Mouse (Mus musculus) midbrain, embryonic 11.5 days (tissue): ENCODE measurements at regions not wholly inside any gene's neighbourhood (a gene's known extent, or its start where the extent isn't known, plus 50 kb on each side); places are given as distances from the start of the nearest gene placed in this dataset.

Experiments used
- ATAC-seq: fragments of 200-750 bp; cut with Nextera tagmentation; 2 replicates; pipeline ENCODE4 v1.8.0; 2017; ENCODE audit warnings: moderate TSS enrichment, moderate library complexity; ENCODE audit not compliant: low FRiP score
- DNase-seq: peaks from one replicate; pipeline ENCODE4 v3.0.0; 2015; ENCODE audit warnings: low spot score; ENCODE audit errors: missing footprints
- H3K27ac ChIP-seq: fragments of 300-500 bp; sonication (generic); 2 replicates; pipeline ENCODE4 v1.5.1; 2014; ENCODE audit warnings: low read depth, low read length
- H3K27me3 ChIP-seq: fragments of 300-500 bp; sonication (generic); 2 replicates; pipeline ENCODE4 v1.6.1; 2014; ENCODE audit warnings: mild to moderate bottlenecking, low read length, moderate library complexity, mixed read lengths; ENCODE audit not compliant: control insufficient read depth, insufficient read depth
- H3K36me3 ChIP-seq: fragments of 300-500 bp; sonication (generic); 2 replicates; pipeline ENCODE4 v1.6.1; 2014; ENCODE audit warnings: mild to moderate bottlenecking, low read length, moderate library complexity, mixed read lengths; ENCODE audit not compliant: control insufficient read depth, insufficient read depth
- H3K4me1 ChIP-seq: fragments of 300-500 bp; sonication (generic); 2 replicates; pipeline ENCODE4 v1.6.1; 2014; ENCODE audit warnings: low read length; ENCODE audit not compliant: control insufficient read depth, insufficient read depth
- H3K4me2 ChIP-seq: fragments of 300-500 bp; sonication (generic); 2 replicates; pipeline ENCODE4 v1.6.1; 2014; ENCODE audit warnings: mild to moderate bottlenecking, moderate library complexity
- H3K4me3 ChIP-seq: fragments of 300-500 bp; sonication (generic); 2 replicates; pipeline ENCODE4 v1.5.1; 2014; ENCODE audit warnings: low read depth, low read length
- H3K9ac ChIP-seq: fragments of 300-500 bp; sonication (generic); 2 replicates; pipeline ENCODE4 v1.6.1; 2014; ENCODE audit warnings: low read length
- H3K9me3 ChIP-seq: fragments of 300-500 bp; sonication (generic); 2 replicates; pipeline ENCODE4 v1.6.1; 2016; ENCODE audit warnings: low read length; ENCODE audit not compliant: control insufficient read depth
- WGBS: fragments of 180-500 bp; shearing (Covaris S2); extraction: QIAGEN DNeasy Blood & Tissue Kit; methylation state at CpG from one replicate; pipeline ENCODE4 v1.1.7; 2014; 5-methylcytosine and 5-hydroxymethylcytosine counted together

GRCm38 (mm10) chr12:95424739-95425138 lies 267.3 kb upstream of the Flrt2 start:
- Histone ChIP-seq H3K27ac (no peak overlapping the region), H3K27me3 (no peaks in the 10 kb centered on the region), H3K9ac (no peak overlapping the region), H3K4me1 (no peaks in the 10 kb centered on the region), H3K4me3 (no peak overlapping the region), H3K36me3 (no peaks in the 10 kb centered on the region), H3K9me3 (no peaks in the 10 kb centered on the region), H3K4me2 (no peak overlapping the region)
- 90% methylated on average over 2 of the region's 2 CpGs for WGBS
- ATAC-seq (no peak), DNase-seq (no peak)

GRCm38 (mm10) chr12:95437226-95437625 lies 254.8 kb upstream of the Flrt2 start:
- Histone ChIP-seq H3K4me3 (no peak overlapping the region), H3K4me1 (no peaks in the 10 kb centered on the region), H3K36me3 (no peaks in the 10 kb centered on the region), H3K4me2 (no peak overlapping the region), H3K27me3 (no peaks in the 10 kb centered on the region), H3K27ac (no peak overlapping the region), H3K9ac (no peak overlapping the region), H3K9me3 (no peaks in the 10 kb centered on the region)
- no peak for DNase-seq
- WGBS: 67% methylated on average over 2 of the region's 2 CpGs
- ATAC-seq: no peak

GRCm38 (mm10) chr12:95457480-95457879 lies 234.5 kb upstream of the Flrt2 start:
- no peak for ATAC-seq
- no peaks in the 10 kb centered on the region for H3K36me3 ChIP-seq
- WGBS: 96% methylated on average over 4 of the region's 4 CpGs

GRCm38 (mm10) chr12:95466502-95467490 lies 225.2 kb upstream of the Flrt2 start:
- H3K4me1 ChIP-seq: no peaks in the 10 kb centered on the region
- DNase-seq: no peak
- 63% methylated on average over 12 of the region's 12 CpGs for WGBS
- H3K27me3 ChIP-seq: no peaks in the 10 kb centered on the region
- H3K4me2 ChIP-seq: no peak overlapping the region
- ATAC-seq: no peak
- H3K9ac ChIP-seq: no peak overlapping the region
- H3K9me3 ChIP-seq: no peaks in the 10 kb centered on the region
- no peak overlapping the region for H3K27ac ChIP-seq
- H3K4me3 ChIP-seq: no peak overlapping the region
- H3K36me3 ChIP-seq: no peaks in the 10 kb centered on the region

More at GRCm38 (mm10) chr12:95457480-95457879, 234.5 kb upstream of the Flrt2 start:
- H3K27me3 ChIP-seq: no peaks in the 10 kb centered on the region
- no peak overlapping the region for H3K4me2 ChIP-seq
- DNase-seq: no peak
- no peaks in the 10 kb centered on the region for H3K4me1 ChIP-seq
- H3K27ac ChIP-seq: no peak overlapping the region
- H3K9ac ChIP-seq: no peak overlapping the region
- H3K4me3 ChIP-seq: no peak overlapping the region
- H3K9me3 ChIP-seq: no peaks in the 10 kb centered on the region

- no peaks in the 10 kb centered on the region for H3K9me3 ChIP-seq
- no peak overlapping the region for H3K4me3 ChIP-seq
- no peak overlapping the region for H3K27ac ChIP-seq
- H3K27me3 ChIP-seq: no peaks in the 10 kb centered on the region
- H3K9ac ChIP-seq: no peak overlapping the region
- H3K4me2 ChIP-seq: no peak overlapping the region
- ATAC-seq: no peak
- DNase-seq: no peak
- no peaks in the 10 kb centered on the region for H3K36me3 ChIP-seq
- no peaks in the 10 kb centered on the region for H3K4me1 ChIP-seq
- WGBS: 76% methylated on average over 6 of the region's 6 CpGs
Observed at GRCm38 (mm10) chr12:95469897-95470296, 222.1 kb upstream of the Flrt2 start.

GRCm38 (mm10) chr12:95486502-95486901 lies 205.5 kb upstream of the Flrt2 start:
- DNase-seq (no peak), ATAC-seq (no peak)
- H3K36me3 ChIP-seq: no peaks in the 10 kb centered on the region
- H3K4me2 ChIP-seq: no peak overlapping the region
- H3K9me3 ChIP-seq: no peaks in the 10 kb centered on the region
- no peaks in the 10 kb centered on the region for H3K4me1 ChIP-seq
- H3K27me3 ChIP-seq: no peaks in the 10 kb centered on the region
- H3K4me3 ChIP-seq: no peak overlapping the region
- H3K9ac ChIP-seq: no peak overlapping the region
- H3K27ac ChIP-seq: no peak overlapping the region

- ATAC-seq (no peak), DNase-seq (no peak)
- Histone ChIP-seq H3K9me3 (no peaks in the 10 kb centered on the region), H3K36me3 (no peaks in the 10 kb centered on the region), H3K27ac (no peak overlapping the region), H3K4me3 (no peak overlapping the region), H3K4me2 (no peak overlapping the region), H3K4me1 (no peaks in the 10 kb centered on the region), H3K9ac (no peak overlapping the region), H3K27me3 (no peaks in the 10 kb centered on the region)
- WGBS: 68% methylated on average over 3 of the region's 3 CpGs
Observed at GRCm38 (mm10) chr12:95488371-95488770, 203.7 kb upstream of the Flrt2 start.

GRCm38 (mm10) chr12:95489374-95489773 lies 202.7 kb upstream of the Flrt2 start:
- DNase-seq (no peak), ATAC-seq (no peak)
- 95% methylated on average over 2 of the region's 2 CpGs for WGBS
- Histone ChIP-seq H3K27me3 (no peaks in the 10 kb centered on the region), H3K4me2 (no peak overlapping the region), H3K4me3 (no peak overlapping the region), H3K9me3 (no peaks in the 10 kb centered on the region), H3K4me1 (no peaks in the 10 kb centered on the region), H3K9ac (no peak overlapping the region), H3K27ac (no peak overlapping the region), H3K36me3 (no peaks in the 10 kb centered on the region)

- Histone ChIP-seq H3K4me3 (no peak overlapping the region), H3K9ac (no peak overlapping the region), H3K9me3 (no peaks in the 10 kb centered on the region), H3K27me3 (no peaks in the 10 kb centered on the region), H3K4me2 (no peak overlapping the region), H3K27ac (no peak overlapping the region), H3K36me3 (no peaks in the 10 kb centered on the region), H3K4me1 (no peaks in the 10 kb centered on the region)
- no peak for DNase-seq
- WGBS: 88% methylated on average over 2 of the region's 2 CpGs
- ATAC-seq: no peak
Observed at GRCm38 (mm10) chr12:95489848-95490247, 202.2 kb upstream of the Flrt2 start.
